Mouse (Mus musculus) megakaryocyte, embryonic 14.5 days (primary cell): Measurements from ENCODE around the gene Neil1.

Experiments
- FLI1 ChIP-seq: IDR thresholded peaks from 2 replicates; pipeline ENCODE4 v1.6.1; 2012; ENCODE audit warnings: low read length, inconsistent platforms, mixed read lengths
- GATA1 ChIP-seq: IDR thresholded peaks from 3 replicates; pipeline ENCODE4 v1.6.1; 2012; ENCODE audit warnings: mixed read lengths, low read length, inconsistent platforms, borderline replicate concordance

- no peak for TF ChIP-seq FLI1
- TF ChIP-seq GATA1 = no peak
These were observed 10.4 kb upstream of the Neil1 start for GRCm38 (mm10) chr9:57158506-57158905.
